Mouse (Mus musculus) common myeloid progenitor, adult 5-6 weeks (primary cell): ENCODE results near the gene Rgcc. TPM values are rescaled to one million over a fixed set of nuclear protein-coding genes. Genes with fewer than 3 reads are reported as not detected.
A peak's percentile ranks its signal among the peaks of the same experiment; 100 is the strongest.

ENCODE experiments used
- ATAC-seq: replicated peaks from 2 replicates; pipeline ENCODE4 v1.8.0; 2016; ENCODE audit warnings: low read depth, mild to moderate bottlenecking, moderate TSS enrichment, inconsistent platforms; ENCODE audit not compliant: poor library complexity, severe bottlenecking
- total RNA-seq: library from RNA; stranded (forward); fragments of 200-1000, 187-1606 nt; gene quantifications from 2 replicates; pipeline ENCODE4 v1.2.3, GENCODE M21; 2017

Gene Rgcc
- total RNA-seq, 1 experiment from 2014 or later = 35.5 TPM

DNA sequence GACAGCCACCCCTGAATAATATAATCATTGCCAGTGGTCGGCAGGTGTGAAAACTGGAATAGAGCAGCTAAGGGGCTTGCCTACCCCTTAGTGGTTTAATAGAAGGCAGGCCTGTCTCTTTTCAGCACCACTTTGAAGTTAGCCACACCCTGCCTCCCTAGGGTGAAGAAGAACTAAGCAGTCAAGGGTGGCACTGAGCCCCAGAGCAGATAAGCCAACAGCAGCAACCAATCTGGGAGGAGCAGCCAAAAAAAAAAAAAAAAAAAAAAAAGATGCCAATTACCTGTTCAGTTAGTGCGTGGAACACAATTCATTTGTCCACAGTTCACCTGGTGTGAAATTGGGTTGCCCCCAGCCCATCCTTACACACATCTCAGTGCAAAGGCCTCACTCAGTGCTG lies 1.7 kb upstream of the Rgcc start:
- ATAC-seq = no peak

DNA sequence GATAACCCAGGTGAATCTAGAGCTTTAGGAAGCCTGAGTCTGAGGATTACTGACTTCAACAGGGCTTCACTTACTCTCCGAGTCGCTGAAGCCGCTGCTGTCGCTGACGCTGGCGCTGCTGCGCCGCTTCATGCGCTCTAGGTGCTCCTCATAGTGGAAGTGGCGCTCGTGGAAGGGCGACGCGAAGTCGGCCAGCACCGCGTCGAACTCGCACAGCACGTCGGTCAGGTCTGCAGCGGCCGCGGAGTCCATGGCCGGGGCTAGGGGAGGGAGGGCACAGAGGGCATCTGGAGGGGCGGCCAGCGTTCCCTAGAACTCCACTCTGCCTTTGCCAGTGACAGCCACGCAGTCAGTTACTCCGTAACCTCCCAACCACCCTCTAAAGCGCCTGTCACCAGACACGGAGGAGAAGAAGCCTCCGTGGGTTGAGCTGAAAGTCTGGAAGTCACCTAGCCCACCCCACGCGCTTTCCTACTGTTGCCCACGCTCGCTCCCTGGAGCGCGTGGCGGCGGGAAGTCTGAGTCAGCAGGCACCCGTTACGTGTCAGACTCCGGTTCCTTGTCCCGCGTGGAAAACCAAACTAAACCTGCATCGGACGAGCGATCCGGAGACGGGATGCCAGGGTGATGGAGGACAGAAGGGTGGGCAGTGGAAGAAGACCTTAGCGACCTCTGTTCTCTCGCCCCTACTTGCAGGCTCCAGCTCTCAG lies 649 bp downstream of the Rgcc start:
- peak; percentile 13 for ATAC-seq

DNA sequence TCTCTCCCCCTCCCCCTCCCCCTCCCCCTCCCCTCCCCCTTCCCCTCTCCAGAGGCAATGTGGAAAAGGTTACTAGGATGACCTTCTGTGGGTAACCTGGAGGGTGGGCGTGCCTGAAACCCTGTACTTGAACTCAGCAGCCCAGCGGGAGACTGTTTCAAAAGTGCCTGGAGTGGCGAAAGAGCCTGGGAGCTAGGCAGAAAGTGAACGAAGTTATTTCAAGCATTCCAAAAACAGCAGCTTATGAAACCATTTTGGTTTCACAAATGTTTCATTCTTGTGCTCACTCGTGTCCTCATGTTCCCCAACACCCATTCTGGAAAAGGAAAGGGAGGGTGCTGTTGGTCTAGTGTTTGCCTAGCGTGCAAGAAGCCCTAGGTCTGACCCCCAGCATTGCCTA lies 1.6 kb downstream of the Rgcc start:
- ATAC-seq = no peak

DNA sequence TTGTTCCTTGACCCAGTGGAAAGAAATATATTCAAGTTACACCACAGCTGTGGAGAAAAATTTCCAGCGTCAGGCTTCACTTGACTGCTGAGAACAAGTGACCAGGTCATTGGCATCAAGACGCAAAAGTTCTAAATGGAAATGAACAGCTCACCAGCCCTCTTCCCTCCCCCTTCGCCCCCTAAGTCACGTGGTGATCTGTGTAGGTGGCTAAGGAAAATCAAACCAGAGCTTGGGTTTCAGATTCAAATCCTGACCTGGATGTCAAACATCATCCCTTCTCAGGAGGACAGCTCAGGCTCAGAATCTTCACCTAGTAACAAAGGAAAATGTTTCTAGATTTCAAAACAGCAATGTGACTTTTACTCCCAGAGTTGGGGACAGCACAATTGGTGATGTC lies 2.2 kb downstream of the Rgcc start:
- ATAC-seq = no peak

DNA sequence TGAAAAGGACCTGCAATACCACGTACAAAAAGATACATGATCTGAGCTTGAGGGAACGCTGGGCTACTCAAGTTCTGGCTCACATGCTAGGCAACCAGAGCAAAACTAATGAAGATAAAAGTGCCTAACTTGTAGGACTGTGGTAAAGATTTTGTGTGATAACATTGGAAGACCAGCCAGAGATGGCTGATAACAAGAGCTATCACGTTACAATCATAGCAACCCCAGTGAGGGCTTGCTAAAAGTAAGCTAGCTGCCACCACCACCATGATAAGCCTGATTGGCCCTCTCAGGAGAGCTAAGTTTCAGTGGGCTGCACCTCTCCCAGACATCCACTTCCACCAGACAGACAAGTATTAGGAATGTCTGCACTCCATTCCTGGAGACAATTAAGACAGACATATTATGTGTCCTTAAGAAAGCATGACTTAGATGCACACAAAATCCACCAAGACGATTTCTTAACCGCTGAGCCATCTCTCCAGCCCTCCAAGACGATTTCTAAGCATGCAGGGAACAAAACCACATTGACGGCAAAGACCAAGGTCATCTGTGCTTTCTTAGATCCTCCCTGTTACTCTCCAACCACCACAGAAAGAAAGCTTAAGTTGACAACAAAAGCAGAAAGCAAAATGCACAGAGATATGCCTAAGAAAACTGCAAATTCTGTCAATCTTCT lies 3.0 kb downstream of the Rgcc start:
- no peak for ATAC-seq

DNA sequence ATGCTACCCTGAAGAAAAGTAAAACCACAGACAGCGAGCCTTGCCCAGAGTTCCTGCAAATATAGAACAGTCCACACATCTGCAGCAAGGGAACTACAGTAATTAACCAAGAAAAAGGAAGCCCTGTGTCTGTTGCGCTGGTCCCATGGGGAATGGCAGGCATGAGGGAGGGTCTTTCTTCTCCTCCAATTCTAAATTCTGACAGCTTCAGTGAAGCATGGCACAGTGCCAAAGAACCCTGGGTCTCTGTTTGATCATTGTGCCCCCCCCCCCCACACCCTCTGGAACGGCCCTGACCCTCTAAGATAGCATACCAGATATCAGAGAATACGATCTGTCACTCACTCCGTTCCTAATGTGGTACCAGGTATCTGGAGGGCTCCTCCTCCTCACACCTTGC lies 4.6 kb downstream of the Rgcc start:
- ATAC-seq = no peak

DNA sequence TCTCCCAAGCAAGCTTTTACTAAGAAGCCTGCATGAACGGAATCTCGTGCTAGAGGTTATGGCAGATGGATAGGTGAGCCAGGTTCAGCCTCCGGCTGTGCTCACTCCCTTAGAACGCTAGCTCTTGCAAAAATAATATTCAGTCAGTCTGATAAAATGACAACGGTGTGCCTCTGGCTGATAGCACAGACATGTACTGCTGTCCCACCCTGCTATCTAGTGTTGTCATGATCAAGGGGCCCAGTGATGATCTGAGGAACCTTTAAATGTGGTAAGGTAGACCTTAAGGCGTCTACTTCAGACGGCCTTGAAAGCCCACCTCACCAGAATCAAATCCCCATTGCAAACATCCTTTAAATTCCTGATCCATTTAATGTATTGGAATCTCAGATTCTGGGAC lies 5.2 kb downstream of the Rgcc start:
- no peak for ATAC-seq

DNA sequence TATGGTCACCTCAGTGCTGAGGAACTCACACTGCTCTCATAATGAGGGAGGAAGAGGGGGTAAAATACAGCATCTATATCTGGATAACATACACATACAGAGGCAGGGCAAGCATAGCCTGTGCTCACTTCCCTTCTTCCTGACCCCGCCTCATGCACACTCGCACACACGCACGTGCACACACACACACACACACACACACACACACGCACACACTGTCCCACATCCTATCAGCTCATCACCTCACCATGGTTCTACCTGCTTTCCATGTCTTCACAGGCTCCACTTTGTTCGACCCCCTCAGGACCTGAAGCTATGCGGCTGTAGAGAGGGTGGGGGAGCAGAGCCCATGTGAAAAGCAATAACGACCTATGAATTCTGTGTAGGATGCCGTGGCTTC lies 5.9 kb downstream of the Rgcc start:
- no peak for ATAC-seq

DNA sequence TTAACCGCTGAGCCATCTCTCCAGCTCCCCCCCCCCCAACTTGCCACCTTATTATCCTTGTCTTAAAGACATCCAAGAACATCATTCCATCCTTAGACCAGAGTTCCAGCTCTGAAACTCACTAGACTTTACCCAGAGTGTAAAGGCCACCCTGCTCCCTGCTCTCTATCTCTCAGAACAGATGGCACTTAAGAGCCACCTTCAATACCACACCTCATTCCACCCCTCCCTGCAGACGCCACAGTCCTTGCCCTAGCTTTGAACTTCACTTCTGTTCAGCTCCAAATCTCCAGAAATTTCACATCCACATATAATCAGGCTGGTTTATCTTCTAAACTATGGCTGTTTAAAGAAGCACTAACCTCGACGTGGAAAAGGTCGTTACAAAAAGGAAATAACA lies 6.5 kb downstream of the Rgcc start:
- ATAC-seq = no peak

DNA sequence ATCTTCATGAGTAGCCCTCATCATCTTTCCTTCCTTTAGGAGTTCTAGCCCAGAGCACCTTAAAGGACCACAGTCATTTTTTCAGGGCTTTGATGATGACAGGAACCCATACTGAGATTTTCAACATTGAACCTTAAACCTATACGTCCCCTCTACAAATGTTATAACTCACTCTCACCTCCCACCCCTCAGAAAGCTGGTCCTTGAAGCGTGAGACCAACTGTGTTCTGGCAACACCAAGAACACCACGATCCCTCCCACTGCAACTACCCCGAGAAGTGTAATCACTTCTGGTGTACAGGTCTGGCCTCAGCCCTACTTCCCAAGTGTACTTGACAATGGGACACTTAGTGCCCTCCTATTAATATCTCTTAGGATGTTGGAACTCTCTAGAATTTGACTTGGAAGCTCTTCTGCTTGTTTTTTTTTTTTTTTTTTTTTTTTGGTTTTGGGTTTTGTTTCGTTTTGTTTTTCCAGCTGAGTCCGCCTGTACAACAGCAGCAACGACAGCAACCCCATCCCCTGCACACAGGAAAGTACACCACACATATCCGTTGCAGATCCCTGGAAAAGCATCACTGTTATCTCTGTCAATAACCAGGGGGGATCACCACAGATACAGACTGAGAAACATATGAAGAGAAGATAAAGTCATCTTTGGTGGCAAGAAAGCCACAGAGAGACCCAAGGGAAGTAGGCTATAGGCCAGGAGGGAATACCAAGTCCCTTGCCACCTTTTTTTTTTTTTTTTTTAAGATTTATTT lies 7.2 kb downstream of the Rgcc start:
- ATAC-seq = no peak

DNA sequence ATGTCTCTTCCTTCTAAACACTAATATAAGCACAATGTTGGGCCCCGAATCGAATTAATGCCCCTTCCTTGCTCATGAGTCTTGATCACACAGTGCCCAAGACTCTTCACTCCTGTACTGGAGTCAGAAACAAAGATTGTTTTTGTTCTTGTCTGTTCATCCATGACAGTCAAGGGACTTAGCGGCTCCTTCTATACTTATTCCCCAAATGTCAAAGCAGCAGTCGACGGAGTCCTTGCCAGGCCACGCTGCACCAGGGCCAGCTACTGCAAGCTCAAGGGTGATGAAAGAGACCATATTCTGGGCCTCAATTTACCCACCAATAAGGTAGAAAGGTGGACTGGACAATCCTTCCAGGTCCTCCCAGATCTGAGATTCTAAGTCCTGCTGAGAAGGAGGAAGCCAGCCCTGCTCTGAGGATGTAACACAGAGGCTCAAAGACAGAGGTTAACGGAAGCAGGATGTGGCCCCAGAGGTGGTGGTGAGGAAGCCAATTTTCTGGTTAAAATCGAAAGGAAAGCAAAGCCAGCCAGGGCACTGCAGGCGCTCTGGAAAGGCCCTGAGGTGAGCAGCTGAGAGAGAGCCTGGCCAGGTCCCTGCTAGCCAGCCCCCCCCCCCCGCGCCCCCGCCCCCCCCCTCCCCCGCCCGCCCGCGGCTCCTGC lies 8.2 kb downstream of the Rgcc start:
- peak; percentile 65 for ATAC-seq

DNA sequence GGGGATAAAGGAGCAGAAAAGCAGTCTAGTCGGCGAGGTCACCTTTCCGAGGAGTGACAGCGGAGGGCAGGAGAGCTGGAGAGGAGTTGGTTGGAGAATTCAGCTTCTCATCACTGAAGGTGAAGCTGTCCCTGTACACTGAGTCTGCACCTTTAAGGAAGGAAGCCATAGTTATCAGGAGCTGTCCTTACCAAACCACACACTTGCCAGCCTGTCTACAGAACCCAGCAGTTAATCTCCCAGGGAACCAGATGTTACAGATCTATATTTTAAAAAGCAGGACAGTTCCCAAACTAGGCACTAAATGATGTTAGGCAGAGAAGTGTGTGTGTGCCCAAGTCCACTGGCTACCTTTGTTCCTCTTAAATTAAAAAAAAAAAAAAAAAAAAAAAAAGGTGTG lies 9.8 kb downstream of the Rgcc start:
- 0 out of 2 replicates have a peak, but pooled peaks have one; percentile 10 for ATAC-seq

DNA sequence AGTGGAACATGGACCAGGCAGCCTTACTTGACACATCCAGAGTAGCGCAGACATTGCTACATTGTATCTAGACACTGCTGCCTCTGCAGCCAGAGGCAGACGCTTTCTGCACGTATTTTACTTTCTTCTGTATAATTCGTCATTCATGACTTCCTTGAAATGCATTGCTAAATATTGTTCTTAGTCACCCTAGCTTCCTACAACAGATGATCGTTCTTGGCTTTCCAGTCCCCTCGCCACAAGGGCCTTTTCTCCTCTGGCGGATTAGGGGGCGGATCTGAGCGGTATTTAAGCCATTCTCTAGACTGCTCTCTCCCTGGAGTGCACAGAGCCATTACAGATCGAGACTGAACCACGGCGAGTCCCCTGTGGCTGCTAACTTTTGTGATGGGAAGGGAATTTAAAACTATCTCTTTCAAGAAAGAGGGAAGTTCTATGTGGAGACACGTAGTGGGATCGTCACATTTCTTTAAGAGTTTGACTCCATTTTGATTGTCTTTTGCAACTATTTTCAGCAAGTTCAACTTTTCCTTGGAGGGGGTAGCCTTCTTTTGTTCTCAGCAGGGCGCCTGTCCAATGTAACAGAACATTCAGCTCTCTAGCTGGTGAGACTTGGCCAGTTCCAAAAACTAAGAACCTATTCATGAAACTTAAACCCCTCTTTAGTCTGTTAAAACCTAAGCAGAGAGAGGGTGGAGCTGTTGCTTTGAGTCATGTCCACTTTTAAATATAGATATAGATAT lies 10.6 kb downstream of the Rgcc start:
- no peak for ATAC-seq

DNA sequence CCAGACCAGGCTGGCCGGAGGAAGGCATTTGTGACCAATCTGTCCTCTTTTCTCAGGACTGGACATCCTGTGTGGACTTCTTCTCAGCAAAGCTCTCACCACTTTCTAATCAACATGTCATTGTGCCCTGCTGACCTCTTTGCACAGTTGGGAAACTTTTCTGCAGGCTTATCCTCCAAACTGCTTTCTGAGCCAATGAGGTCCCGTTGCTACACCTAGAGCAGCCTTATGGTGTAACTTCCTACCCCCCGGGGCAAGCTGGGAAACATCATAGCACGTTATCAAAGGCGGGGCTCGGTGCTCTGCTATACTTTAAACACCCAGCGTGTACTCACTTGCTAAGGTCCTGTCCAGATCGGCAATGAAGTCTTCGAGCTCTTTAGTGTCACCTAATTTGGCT lies 11.5 kb downstream of the Rgcc start:
- no peak for ATAC-seq

DNA sequence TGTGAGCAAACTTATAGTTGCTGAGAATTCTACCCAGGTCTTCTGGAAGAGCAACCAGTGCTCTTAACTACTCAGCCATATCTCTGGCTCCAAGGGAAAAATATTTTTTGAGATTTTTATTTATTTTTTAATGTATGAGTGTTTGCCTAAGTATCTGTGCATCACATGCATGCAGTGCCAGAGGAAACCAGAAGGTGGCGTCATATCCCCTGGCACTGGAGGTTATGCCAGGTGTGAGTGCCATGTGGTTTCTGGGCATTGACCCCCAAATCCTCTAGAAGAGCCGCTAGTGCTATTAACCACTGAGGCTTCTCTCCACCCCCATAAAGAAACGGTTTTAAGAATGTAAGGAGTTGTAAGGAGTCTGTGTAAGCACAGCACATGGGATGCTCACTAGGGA lies 13.2 kb downstream of the Rgcc start:
- no peak for ATAC-seq

DNA sequence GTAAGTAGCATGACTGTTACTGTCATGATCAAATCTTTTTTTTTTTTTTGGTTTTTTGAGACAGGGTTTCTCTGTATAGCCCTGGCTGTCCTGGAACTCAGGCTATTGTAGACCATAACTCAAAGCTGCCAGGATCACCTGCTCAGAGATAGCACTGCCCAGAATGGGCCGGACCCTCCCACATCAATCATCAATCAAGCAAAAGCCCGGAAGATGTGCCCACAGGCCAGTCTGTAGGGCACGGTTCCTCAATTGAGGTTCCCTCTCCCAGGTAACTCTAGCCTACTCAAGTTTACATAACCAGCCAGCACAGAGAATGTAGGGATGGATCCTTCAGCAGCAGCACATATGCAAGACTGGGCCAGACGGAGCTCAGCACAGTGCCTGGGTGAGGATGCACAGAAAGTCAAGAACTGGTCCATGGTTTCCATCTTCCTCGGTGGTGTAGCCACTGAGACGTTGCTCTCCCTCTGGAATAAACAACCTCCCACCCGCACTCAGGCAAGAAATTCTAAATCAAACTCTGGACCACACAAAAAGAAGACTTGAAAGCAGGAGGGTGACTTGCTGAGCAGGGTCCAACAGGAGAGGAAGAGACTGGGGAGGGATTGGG lies 14.1 kb downstream of the Rgcc start:
- no peak for ATAC-seq

DNA sequence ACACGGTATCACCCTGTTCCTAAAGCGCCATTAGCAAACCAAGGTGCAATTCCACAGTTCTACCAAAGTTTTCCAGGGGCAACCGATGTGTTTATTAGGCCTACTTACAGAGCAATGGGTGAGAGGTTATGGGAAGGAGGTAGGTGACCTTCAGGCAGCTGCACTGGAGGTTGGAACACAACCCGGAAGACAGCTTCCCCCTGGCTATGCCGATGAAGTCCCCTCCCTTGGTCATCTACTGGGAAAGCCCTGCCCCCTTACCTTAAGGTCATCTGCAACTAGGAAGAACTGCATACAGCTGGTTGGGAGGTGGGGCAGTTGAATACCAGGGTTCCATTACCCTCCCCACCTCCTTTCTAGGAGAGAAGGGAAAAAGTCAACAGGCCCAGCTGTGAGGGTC lies 15.9 kb downstream of the Rgcc start:
- no peak for ATAC-seq

DNA sequence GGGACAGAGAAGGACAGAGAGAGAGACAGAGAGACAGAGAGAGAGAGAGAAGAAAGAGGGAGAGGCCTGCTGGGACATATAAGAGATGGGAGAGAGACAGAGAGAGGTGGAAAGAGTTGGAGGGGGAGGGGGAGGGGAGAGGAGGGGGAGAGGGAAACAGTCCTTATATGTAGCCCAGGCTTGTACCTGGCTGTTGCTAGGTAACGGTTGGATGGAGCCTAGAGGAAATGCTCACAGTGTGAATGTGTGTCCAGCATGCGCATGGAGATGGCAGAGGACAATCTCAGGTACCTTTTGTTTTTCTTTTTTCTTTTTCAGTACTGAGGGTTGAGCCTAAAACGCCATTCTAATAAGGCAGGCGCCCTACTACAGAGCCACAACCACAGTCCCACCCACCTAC lies 16.8 kb downstream of the Rgcc start:
- no peak for ATAC-seq

DNA sequence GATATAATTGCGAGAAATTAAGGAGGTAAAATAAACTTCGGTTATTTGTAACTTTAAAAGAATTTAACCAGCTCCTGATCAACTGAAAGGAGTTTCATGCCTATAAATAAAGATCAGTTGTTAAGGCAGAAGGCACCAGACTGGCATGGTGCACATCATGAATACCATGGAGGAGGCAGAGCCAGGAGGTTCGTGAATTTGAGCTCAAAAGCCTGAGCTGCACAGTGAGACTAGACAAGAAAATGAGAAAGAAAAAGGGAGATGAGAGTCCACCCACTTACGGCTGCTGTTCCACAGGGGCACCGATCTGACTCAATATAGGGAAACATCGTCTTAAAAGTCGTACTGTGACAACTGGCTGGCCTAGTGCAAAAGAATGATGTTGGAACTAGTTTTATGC lies 17.5 kb downstream of the Rgcc start:
- no peak for ATAC-seq
